Mouse (Mus musculus) cerebellum, adult 11-12 months (tissue): ENCODE data around the gene Garem2.

Experiments used
- DNase-seq: peaks from one replicate; pipeline ENCODE4 v3.0.0; 2022

Garem2 gene

DNA sequence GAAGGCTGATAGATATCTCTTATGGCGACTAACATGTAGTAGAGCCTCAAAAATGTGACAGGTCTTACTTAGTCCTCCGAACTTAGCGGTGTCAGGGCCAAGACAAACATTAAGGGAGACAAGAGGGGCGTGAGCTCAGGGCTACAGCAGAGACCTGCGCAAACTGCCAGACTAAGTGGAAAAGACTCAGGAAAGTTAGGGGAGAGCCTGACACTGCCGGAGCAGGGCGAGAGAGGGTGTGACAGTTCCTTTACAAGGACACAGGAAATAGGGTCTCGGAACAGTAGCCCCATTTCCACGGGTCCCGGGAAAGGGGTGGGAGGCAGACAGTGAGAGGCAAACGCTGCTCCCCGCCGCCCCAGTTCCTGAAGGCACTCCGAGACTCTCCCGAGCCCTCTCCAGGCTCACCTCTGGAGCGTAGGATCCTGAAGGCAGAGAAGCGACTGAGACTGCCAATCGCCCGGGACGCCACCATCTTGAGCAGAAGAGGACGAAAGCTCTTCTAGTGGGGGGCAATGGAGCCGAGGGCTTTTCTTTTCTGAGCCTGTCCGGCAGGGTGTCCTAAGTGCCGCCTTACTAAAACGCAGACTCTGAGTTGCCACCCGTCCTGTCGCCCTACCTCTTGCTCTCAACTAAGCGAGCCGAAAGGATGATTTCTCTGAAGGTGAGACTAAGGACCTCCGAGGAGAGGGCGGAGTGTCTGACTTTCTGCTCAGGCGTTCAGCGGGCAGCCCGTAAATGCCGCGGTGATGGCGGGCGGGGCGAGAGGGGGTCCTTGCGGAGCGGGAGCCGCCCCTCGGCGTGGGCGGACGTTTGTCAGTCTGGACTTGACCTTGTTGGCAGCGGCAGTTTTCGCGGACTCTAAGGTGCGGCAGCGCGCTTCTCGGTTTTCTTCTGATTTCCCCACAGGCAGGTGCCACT is 49.8 kb downstream of the Garem2 start, which contains the start of the genes Hadha and Hadhb:
Gene Hadha, minus strand, starts transcription at position 689 of the 921 bp plus-strand sequence.
Gene Hadhb, plus strand, starts transcription at position 775 of the 921 bp plus-strand sequence.
- DNase-seq = peak; percentile 91

DNA sequence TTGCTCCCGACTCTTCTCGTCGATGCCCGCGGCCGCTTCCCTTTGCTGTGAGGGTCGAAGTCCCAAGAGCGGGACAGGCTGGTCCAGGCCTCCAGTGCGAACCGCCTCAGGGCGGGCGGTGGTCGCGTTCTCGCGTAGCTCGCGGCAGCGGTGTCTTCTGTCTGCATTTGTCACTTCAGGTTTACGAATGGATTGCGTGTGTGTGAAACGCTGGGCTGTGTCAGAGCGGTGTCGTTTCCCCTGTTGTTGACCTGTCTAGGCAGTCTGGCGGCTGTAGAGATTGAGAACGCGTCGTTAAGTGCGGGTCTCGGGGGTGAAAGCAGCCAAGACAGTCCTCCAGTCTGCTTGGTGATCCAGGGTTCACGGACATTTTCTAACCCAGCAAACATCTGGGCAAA is 50.4 kb downstream of the Garem2 start:
- no peak for DNase-seq

DNA sequence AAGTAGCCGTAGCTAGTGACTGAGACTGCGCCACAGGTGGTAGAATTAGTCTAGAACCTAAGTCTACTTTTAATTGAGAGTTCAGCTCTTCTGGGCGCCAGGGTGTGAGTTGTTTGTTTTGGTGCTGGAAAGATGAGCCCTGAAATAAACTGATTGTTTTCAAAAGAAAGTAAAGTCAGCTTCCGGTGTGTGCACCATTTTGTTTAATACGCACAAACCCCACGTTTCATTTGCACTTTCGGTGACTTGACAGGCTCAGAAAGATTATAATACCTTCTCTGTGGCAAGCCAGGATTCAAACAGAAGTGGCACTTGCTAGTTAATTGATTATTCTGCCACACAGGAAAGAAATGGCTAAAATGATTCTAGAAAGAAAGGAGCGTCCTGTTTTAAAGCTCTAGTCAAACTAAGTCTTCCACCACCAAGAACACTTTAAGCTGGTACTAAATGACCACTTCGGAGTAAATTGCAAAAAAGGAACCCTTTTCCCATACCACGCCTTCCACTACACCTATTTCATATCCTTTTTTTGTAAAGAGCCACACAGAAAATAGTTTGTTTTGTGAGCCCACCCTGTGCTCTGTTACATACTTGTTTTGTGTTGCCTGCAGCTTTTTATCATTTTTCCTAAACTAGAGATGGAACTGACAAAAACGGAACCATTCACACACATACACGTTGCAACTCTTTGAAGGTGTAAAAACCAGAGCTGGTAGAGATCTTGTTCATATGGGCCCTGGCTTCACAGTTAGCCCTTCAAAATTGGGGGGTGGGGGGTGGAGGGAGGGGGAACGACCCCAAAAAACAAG is 51.1 kb downstream of the Garem2 start:
- DNase-seq = no peak

DNA sequence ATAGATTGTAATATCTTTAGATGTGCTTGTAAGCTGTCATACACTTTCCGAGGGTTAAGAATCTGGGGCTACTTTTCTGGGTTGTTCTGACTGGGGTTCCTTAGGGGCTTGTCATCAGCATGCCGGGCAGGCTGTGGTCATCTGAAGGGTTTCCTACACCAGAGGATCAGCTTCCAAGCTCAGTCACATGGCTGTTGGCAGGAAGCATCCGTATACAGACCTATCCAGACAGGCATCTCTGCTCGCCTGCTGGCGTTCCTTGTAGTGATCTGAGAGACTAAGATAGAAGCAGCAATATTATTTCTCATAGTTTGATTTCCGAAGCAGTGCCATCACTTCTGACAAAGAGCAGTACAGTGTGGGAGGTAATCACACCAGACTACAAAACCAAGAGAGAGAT is 54.6 kb downstream of the Garem2 start:
- no peak for DNase-seq

DNA sequence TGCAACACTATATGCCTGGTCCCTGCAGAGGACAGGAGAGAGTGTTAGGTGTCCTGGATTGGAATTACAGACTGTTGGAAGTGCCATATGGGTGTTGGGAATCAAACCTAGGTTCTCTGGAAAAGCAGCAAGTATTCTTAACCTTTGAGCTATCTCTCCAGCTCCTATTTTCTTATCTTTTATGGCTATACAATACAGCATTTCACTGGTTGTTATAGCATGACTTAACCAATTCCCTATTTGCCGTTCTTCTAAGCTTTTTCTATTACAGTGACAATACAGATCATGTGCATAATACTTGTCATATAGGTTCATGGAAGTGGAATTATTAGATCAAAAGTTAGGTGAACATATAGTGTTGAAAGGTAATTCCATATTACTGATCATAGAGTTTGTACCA is 56.9 kb downstream of the Garem2 start:
- DNase-seq = no peak

DNA sequence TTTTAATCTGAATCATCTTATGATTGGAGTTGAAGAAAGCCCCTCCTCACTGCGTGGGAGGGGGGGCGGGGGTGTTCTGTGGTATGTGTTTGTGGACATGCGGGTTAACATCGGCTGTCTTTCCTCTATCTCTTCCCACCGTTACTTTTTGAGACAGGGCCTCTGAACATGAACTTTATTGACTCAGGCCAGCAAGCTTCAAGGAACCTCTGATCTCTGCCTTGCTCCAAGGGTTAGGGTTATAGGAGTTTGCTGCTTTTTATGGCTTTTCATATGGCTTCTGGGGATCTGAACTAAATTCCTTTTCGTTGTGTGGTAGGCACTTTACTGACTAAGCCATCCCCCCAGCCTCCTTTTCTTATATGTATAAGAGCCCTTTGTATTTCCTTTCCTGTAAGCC is 57.4 kb downstream of the Garem2 start:
- DNase-seq = no peak

DNA sequence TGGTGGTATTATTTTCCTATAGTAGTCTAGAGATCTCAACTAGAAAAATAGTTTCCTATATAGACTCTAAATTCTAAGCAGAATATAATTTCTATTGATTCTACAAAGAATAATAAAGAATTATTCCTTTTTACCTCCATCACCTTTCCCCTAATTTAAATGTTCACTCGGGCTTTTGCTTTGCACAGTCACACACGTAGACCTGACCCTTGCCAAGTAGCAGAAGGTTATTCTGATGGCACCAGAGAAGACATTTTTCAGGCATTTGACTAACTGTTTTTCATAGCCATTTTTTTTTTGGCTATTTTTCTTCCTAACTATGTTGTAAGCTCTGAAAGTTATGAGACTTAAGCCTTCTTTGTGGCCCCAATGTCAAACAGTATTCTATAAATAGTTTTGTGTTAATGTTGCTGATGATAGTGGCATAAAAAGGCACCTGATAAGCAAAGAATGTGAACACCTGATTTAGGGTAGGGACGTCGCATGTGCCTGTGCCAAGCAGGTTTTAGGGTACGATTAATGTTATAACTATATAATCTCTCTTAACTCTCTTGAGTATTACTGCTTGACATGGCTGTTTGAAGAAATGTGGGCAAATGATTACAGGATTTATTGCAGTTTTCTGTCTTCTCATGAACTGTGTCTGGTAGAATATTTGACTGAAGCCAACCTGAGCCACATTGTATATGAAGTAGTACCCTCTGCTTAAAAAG is 60.4 kb downstream of the Garem2 start:
- DNase-seq = no peak
